In genomic region chr13:83743381-83743780, GRCm38 (mm10) we compare ENCODE assay signal across 19 mouse cellular contexts.
DNase-seq lines count a peak whose midpoint lies in the region; ATAC-seq and TF ChIP-seq lines count a peak whose summit lies in the region.
"Had no signal": no experiment of that assay in that cellular context is flagged by ENCODE, and none has a peak within 500 bp of the region (broad histone marks: within the 10 kb centered on the region; RNA-seq: fewer than 3 reads in every experiment).

No protein-coding gene starts in this region.

- TF ChIP-seq CTCF in midbrain, postnatal 0 days (IDR thresholded peaks at IDR 0.05) = no peak

- H3K27ac ChIP-seq in hindbrain, embryonic 14.5 days = peak overlapping the region; percentile 99
- H3K27ac ChIP-seq in midbrain, postnatal 0 days (ENCODE audit: low read depth, low read length) = no peak overlapping the region
- H3K27ac ChIP-seq: heart, embryonic 10.5 days had no signal

- H3K27me3 ChIP-seq in hindbrain, embryonic 14.5 days (ENCODE audit: control insufficient read depth, insufficient read depth, low read length) = no peaks in the 10 kb centered on the region
- H3K27me3 ChIP-seq in midbrain, postnatal 0 days (ENCODE audit: insufficient read depth, low read length) = no peaks in the 10 kb centered on the region

- WGBS in hindbrain, embryonic 14.5 days = 58% methylated on average over 2 of the region's 2 CpGs
- 58% methylated on average over 2 of the region's 2 CpGs for WGBS in midbrain, postnatal 0 days

- H3K9ac ChIP-seq in hindbrain, embryonic 14.5 days = no peak overlapping the region
- H3K9ac ChIP-seq in midbrain, postnatal 0 days (replicated peaks; ENCODE audit: low read length, poor library complexity, severe bottlenecking) = no peak overlapping the region
- H3K9ac ChIP-seq: lung, embryonic 14.5 days had no signal

- H3K4me3 ChIP-seq in hindbrain, embryonic 14.5 days (replicated peaks; ENCODE audit: low read length) = no peak overlapping the region
- H3K4me3 ChIP-seq in midbrain, postnatal 0 days (ENCODE audit: low read depth, low read length) = no peak overlapping the region
- H3K4me3 ChIP-seq: heart, embryonic 10.5 days; myocyte had no signal

- peak; percentile 14 for DNase-seq in embryo, embryonic 10.5 days (ENCODE audit: low spot score)
- no peak for DNase-seq in embryo, embryonic 9.5 days (ENCODE audit: extremely low spot score)
- peak; percentile 16 for DNase-seq in brain, embryonic 18.5 days (ENCODE audit: low read depth, low spot score)
- peak; percentile 48 for DNase-seq in hindbrain, embryonic 14.5 days (ENCODE audit: low spot score)
- DNase-seq in midbrain, postnatal 0 days (ENCODE audit: low spot score) = no peak
- no peak for DNase-seq in right cerebral cortex, adult 18-20 months
- no peak for DNase-seq in urinary bladder, adult 2 months (ENCODE audit: low spot score)
- no peak for DNase-seq in heart, adult 18-20 months
- DNase-seq: adrenal gland, postnatal 25 days; gastrocnemius, postnatal 25 days; heart, postnatal 14 days; kidney, adult 18-20 months; kidney, postnatal 14 days; liver; lung, embryonic 14.5 days; spleen, adult 18-20 months had no signal

- H3K4me1 ChIP-seq in hindbrain, embryonic 14.5 days (replicated peaks; ENCODE audit: control insufficient read depth, insufficient read depth, low read length) = peaks cover 29% of the 10 kb centered on the region
- H3K4me1 ChIP-seq in midbrain, postnatal 0 days (ENCODE audit: insufficient read depth, low read length) = 0 out of 2 replicates have a peak, but pooled peaks cover 7% of the 10 kb centered on the region

- H3K4me2 ChIP-seq in hindbrain, embryonic 14.5 days (replicated peaks) = peak overlapping the region; percentile 40
- peak overlapping the region; percentile 66; the same call in 1 of the 2 replicates for H3K4me2 ChIP-seq in midbrain, postnatal 0 days (ENCODE audit: low read depth, low read length, poor library complexity, severe bottlenecking)
- H3K4me2 ChIP-seq: lung, embryonic 14.5 days had no signal

- ATAC-seq in hindbrain, embryonic 14.5 days (ENCODE audit: low FRiP score) = no peak
- ATAC-seq in midbrain, postnatal 0 days (ENCODE audit: low FRiP score) = no peak
- ATAC-seq: activated CD4-positive, CD25-positive, alpha-beta regulatory T cell, adult 4 months had no signal

- peaks cover 39% of the 10 kb centered on the region for H3K36me3 ChIP-seq in hindbrain, embryonic 14.5 days (replicated peaks; ENCODE audit: control insufficient read depth, insufficient read depth)
- 0 out of 2 replicates have a peak, but pooled peaks cover 3% of the 10 kb centered on the region for H3K36me3 ChIP-seq in midbrain, postnatal 0 days (ENCODE audit: insufficient read depth, low read length)
- H3K36me3 ChIP-seq: heart, embryonic 10.5 days had no signal

- H3K9me3 ChIP-seq in hindbrain, embryonic 14.5 days (ENCODE audit: control insufficient read depth, low read length) = no peaks in the 10 kb centered on the region
- no peaks in the 10 kb centered on the region for H3K9me3 ChIP-seq in midbrain, postnatal 0 days (ENCODE audit: low read length)
- H3K9me3 ChIP-seq: heart, embryonic 10.5 days had no signal

Comparison
In these comparisons a context has a peak if more than half of its experiments do, and no peak if none do; other contexts are left out.
1. DNase-seq: peak in embryo, embryonic 10.5 days (single experiment), brain, embryonic 18.5 days (single experiment) and hindbrain, embryonic 14.5 days (single experiment); none in embryo, embryonic 9.5 days (single experiment), midbrain, postnatal 0 days (single experiment), right cerebral cortex, adult 18-20 months (single experiment), urinary bladder, adult 2 months (single experiment) and heart, adult 18-20 months (0 of 2).